Mouse (Mus musculus) hematopoietic stem cell, adult 5-6 weeks (primary cell): Measurements from ENCODE around the gene Nol11. TPM values are rescaled to one million over a fixed set of nuclear protein-coding genes. Genes with fewer than 3 reads are reported as not detected.
"Not testable (repeated sequence)": the region's sequence is repeated elsewhere in the genome, so short reads cannot be mapped to it uniquely, and the experiment has no call there.

Source experiments
- ATAC-seq, 2 experiments: fragments of 125-278 bp in 1 of 2; replicated peaks in 1 of 2; 2 replicates each; pipeline ENCODE4 v1.8.0; 2016 to 2017; ENCODE audit warnings: inconsistent platforms in 2 of 2, mild to moderate bottlenecking in 2 of 2, moderate number of reproducible peaks in 2 of 2, low read depth in 1 of 2, moderate TSS enrichment in 1 of 2; ENCODE audit not compliant: low FRiP score in 2 of 2, poor library complexity in 2 of 2, severe bottlenecking in 2 of 2, insufficient read depth in 1 of 2, low TSS enrichment in 1 of 2
- total RNA-seq: library from RNA; stranded (forward); fragments of 172-1452, 232-1000 nt; gene quantifications from 2 replicates; pipeline ENCODE4 v1.2.3, GENCODE M21; 2017

Gene Nol11
- total RNA-seq, 1 experiment from 2014 or later: 63.5 TPM

DNA sequence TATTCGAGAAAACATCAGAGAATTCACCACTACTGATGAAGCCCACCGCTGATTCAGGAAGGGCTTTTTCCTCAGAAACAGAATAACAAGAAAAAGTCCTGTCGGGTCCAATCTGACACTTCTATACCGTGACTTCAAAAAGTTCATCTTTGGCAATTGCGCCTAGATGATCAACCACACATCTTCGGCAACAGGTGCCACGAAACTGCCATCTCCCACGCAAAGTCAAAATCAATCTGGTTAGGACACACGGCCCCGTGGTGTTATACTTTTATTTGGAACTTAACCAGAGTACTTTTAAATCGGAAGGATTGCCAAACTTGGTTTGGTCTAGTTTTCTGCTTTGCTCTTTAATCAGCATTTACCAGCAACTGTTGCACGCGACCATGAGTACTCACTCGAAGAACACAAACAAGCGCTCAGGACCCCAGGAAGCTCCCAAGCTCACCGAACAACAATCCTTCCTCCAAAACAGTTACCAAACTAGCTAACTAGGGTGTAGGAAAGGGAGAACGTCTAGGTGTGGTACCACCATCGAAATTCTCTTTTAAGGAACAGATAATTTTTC, 58.9 kb downstream of the Nol11 start:
- ATAC-seq: no peak

DNA sequence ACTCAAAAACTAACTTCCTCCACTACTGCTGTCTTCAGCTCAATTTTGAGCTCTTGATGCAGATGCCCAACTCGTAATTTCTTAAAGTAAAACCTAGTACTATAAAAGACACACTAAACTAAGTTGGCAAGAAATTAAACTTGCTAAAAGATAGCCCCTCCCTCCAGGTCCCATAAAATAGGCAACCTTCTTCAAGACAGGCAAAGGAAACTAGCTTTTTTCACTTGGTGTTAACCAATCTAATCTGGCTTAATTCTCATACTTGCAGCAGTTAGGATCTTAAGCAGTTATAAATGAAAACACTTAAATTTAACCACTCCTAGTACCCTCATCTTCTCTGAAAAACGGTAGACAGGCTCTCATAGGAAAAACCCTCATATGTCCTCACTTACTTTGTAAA, 59.5 kb downstream of the Nol11 start:
- no peak for ATAC-seq

DNA sequence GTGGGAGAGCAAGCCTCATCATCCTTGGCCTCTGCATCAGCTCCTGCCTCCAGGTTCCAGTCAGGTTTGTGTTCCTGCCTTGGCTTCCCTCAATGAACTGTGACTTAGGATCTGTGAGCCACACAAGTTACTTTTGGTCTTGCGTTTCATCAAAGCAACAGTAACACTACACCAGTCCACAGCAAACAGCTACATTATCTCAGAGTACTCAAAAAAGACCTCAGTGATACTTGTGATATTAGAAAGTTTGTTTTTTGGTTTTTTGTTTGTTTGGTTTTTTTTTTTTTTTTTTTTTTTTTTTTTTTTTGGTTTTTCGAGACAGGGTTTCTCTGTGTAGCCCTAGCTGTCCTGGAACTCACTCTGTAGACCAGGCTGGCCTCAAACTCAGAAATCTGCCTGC, 62.5 kb downstream of the Nol11 start:
- not testable (repeated sequence) for ATAC-seq

DNA sequence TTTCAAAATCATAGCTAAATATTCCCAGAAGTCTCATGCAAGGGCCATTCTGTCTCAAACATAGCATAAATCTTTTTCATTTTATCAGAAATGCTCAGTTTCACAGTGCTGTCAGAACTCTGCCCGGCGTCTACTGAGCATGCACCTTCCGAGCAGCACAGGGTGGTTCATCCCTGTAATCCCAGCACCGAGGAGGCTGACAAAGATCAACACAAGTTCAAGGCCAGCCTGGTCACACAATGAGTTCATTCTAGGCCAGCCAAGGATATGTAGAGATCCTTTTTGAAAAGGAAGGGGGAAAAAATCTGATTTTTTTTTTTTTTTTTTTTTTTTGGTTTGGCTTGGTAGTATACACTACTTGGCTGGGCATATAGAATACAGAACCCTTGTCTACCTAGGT, 64.2 kb downstream of the Nol11 start:
- ATAC-seq: no peak

DNA sequence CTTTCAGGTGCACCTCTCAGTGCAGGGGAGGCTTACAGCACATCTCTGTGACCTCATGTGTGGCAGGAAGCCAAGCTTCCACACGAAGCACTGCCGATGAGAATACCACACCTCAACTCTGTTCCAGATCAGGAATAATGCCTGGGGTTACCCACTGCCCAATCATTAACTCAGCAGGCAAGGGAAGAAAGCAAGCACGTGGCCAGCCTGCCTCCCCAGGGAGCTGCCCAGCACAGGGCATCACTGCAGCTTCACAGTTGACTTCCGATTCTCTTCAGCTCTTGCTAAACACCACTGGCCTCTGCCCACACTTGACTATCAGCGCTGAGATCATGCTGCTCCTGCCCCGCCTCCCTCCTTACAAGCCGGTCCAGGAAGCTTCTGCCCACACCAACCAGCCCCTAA, 64.9 kb downstream of the Nol11 start:
- peak; percentile 95 to 97 for ATAC-seq

DNA sequence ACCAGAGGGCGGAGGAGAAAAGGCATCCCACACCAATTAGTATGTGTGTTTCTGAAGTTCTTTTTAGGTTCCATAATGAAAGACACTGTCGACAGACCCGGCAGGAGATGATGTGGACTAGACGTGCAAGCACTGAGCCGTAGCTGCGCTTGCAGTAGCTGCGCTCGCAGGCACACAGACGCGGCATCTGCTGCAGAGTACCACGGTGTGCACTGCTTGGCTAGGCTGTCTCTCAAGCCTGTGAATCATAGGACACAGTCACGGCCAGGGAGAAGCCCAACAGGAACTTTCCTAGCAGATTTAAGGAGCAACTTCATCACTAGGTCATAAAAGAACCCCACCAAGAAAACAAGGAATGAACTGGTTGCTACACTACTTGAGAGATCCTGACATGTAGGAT, 71.4 kb downstream of the Nol11 start:
- no peak for ATAC-seq

Other genes starting within 250 kb of the Nol11 start
- 104 and 116 TPM in 2 replicates for gene Kpna2, start 189.8 kb downstream of the Nol11 start, total RNA-seq
- gene 1810010H24Rik, start 163.7 kb downstream of the Nol11 start, total RNA-seq: 1.4 TPM in 1 of 2 replicates, not detected in the other
- 81.2 and 84.0 TPM in 2 replicates for gene Bptf, start 57.3 kb downstream of the Nol11 start, total RNA-seq